Mouse (Mus musculus) adrenal gland, adult 2 months (tissue): Measurements from ENCODE around the gene Tmem236. TPM values are rescaled to one million over a fixed set of nuclear protein-coding genes. Genes with fewer than 3 reads are reported as not detected.

Source experiments
- DNase-seq: peaks from one replicate; pipeline ENCODE4 v3.0.0; 2021
- microRNA-seq, 2 experiments: library from miRNA; unstranded; fragments of <30 nt; microRNA quantifications; one replicate each; pipeline ENCODE4 v1.2.0; 2021
- polyA plus RNA-seq: library from polyadenylated mRNA; depleted of rRNA; stranded (reverse); fragments of >200 nt; gene quantifications from 2 replicates; pipeline ENCODE4 v1.2.3, GENCODE M21; 2012; rRNA removed
- total RNA-seq, 2 experiments: library from RNA; stranded (reverse); gene quantifications; 2 replicates each; pipeline ENCODE4 v1.2.3; 2021

The Tmem236 gene
- total and polyA plus RNA-seq, 3 experiments = not detected

DNA sequence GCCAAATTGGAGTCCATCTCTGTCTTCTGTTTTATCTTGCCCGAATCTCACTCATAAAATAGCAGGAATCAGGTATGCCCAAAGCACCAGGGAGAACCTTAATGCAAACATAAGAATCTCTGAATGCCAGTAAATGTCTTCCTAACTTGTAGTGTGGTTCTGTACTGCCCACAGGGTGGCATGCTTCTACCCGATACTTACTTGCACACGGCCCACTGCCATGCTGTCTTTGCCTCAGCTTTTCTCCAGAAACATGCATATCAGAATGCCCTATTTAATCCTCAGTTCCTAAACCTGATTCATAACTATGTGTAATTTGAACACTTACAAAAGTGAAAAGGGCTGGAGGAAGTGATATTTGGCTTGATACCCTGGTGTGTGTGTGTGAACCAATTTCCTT lies 77.6 kb downstream of the Tmem236 start:
- DNase-seq = no peak

GRCm38 (mm10) chr2:14258345-14258850 lies 84.1 kb downstream of the Tmem236 start:
- DNase-seq = no peak

DNA sequence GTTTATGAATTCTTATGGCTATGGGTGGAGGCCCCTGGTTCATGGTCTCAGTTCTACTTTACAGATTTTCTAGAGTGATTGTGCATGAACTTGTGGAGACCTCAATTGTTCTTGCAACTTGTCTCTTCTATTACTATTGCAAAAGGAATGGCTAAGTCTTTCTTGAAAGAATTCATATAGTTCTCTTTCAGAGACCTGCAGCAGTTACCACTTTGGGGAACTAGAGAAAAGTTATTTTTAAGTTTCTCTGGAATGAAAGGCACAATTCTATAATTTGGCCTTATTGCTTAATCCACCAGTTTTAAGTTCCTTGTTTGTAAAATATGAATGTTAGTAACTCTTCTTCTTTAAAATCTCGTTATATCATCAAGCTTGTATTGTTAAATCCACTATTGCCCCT lies 87.8 kb downstream of the Tmem236 start:
- no peak for DNase-seq

- DNase-seq = no peak
These were observed 94.8 kb downstream of the Tmem236 start for GRCm38 (mm10) chr2:14269160-14269559.

Small RNA genes lying within 50 kb of the gene (microRNA-seq; reads per million reads assigned to microRNA genes)
- gene Mir511 = 9.7 to 10.3 reads per million in 2 experiments

Other genes with a start within 250 kb of the Tmem236 start
- gene Hacd1, start 118.4 kb upstream of the Tmem236 start, total RNA-seq = 10 to 100 TPM; 23.3 to 35.1 TPM
- 37.2 and 41.8 TPM in 2 replicates for gene Hacd1, start 118.4 kb upstream of the Tmem236 start, polyA plus RNA-seq
- gene Stam, start 100.4 kb upstream of the Tmem236 start, total RNA-seq = 10 to 100 TPM; 49.0 to 52.6 TPM
- gene Stam, start 100.4 kb upstream of the Tmem236 start, polyA plus RNA-seq = 19.4 and 30.4 TPM in 2 replicates
- 10 to 100 TPM; 19.1 to 20.1 TPM for gene Mrc1, start 54.9 kb downstream of the Tmem236 start, total RNA-seq
- gene Mrc1, start 54.9 kb downstream of the Tmem236 start, polyA plus RNA-seq = 0.50 and 0.77 TPM in 2 replicates
- under 1 TPM; 0.14 to 0.17 TPM for gene Slc39a12, start 213.8 kb downstream of the Tmem236 start, total RNA-seq
- gene Slc39a12, start 213.8 kb downstream of the Tmem236 start, polyA plus RNA-seq = not detected in 2 replicates